In genomic region chr7:116441346-116441745, GRCm38 (mm10) we compare ENCODE assay signal across 10 mouse cellular contexts. TPM values are rescaled to one million over a fixed set of nuclear protein-coding genes. Genes with fewer than 3 reads are reported as not detected.
DNase-seq lines count a peak whose midpoint lies in the region; ATAC-seq and TF ChIP-seq lines count a peak whose summit lies in the region.
"Had no signal": no experiment of that assay in that cellular context is flagged by ENCODE, and none has a peak within 500 bp of the region (broad histone marks: within the 10 kb centered on the region; RNA-seq: fewer than 3 reads in every experiment).

No protein-coding gene starts in this region.

- DNase-seq in forebrain, postnatal 0 days, result no peak
- DNase-seq in liver, postnatal 0 days, result no peak
- no peak for DNase-seq in liver, embryonic 11.5 days (ENCODE audit: low spot score)
- no peak for DNase-seq in cerebellum, adult 2 months
- DNase-seq in thymus, postnatal 10 days (ENCODE audit: low spot score in 2 of 2), result no peak
- DNase-seq: layer of hippocampus, postnatal 36 days had no signal

- H3K27ac ChIP-seq in forebrain, embryonic 12.5 days, result no peak overlapping the region
- no peak overlapping the region for H3K27ac ChIP-seq in forebrain, postnatal 0 days (ENCODE audit: low read depth, low read length)
- no peak overlapping the region for H3K27ac ChIP-seq in liver, postnatal 0 days (ENCODE audit: low read depth)
- no peak overlapping the region for H3K27ac ChIP-seq in liver, embryonic 11.5 days (ENCODE audit: low read depth, low read length)
- H3K27ac ChIP-seq in intestine, embryonic 15.5 days, result no peak overlapping the region
- H3K27ac ChIP-seq in neural tube, embryonic 15.5 days (replicated peaks), result no peak overlapping the region
- no peak overlapping the region for H3K27ac ChIP-seq in cerebellum, adult 2 months (ENCODE audit: insufficient read depth, low read length)

- WGBS in forebrain, embryonic 12.5 days, result 80% methylated on average over 1 of the region's 1 CpGs
- whole genome bisulfite sequencing in forebrain, postnatal 0 days, result 68% methylated on average over 1 of the region's 1 CpGs
- WGBS in liver, postnatal 0 days (ENCODE audit: insufficient replicate concordance), result 77% methylated on average over 1 of the region's 1 CpGs
- WGBS in liver, embryonic 11.5 days, result 93% methylated on average over 1 of the region's 1 CpGs
- 48% methylated on average over 1 of the region's 1 CpGs for WGBS in intestine, embryonic 15.5 days
- 75% methylated on average over 1 of the region's 1 CpGs for WGBS in neural tube, embryonic 15.5 days
- WGBS in cerebellum, adult 2 months, result 49% methylated on average over 1 of the region's 1 CpGs

- TF ChIP-seq POLR2A in cerebellum, adult 2 months (IDR thresholded peaks at IDR 0.05; ENCODE audit: borderline replicate concordance, insufficient read depth, low read length), result no peak

- peak overlapping the region; percentile 73 for H3K4me2 ChIP-seq in forebrain, embryonic 12.5 days
- no peak overlapping the region for H3K4me2 ChIP-seq in forebrain, postnatal 0 days (ENCODE audit: low read depth)
- peak overlapping the region; percentile 73; the same call in 1 of the 2 replicates for H3K4me2 ChIP-seq in liver, postnatal 0 days (ENCODE audit: low read depth, low read length)
- no peak overlapping the region for H3K4me2 ChIP-seq in liver, embryonic 11.5 days
- H3K4me2 ChIP-seq in intestine, embryonic 15.5 days (replicated peaks), result peak overlapping the region; percentile 82
- peak overlapping the region; percentile 72; the same call in 1 of the 2 replicates for H3K4me2 ChIP-seq in neural tube, embryonic 15.5 days

- H3K9ac ChIP-seq in forebrain, embryonic 12.5 days, result no peak overlapping the region
- no peak overlapping the region for H3K9ac ChIP-seq in forebrain, postnatal 0 days
- no peak overlapping the region for H3K9ac ChIP-seq in liver, postnatal 0 days (replicated peaks)
- no peak overlapping the region for H3K9ac ChIP-seq in liver, embryonic 11.5 days (ENCODE audit: low read depth, low read length)
- H3K9ac ChIP-seq in intestine, embryonic 15.5 days, result no peak overlapping the region
- H3K9ac ChIP-seq in neural tube, embryonic 15.5 days (replicated peaks), result no peak overlapping the region

- H3K36me3 ChIP-seq in forebrain, embryonic 12.5 days (replicated peaks), result peaks cover 6% of the 10 kb centered on the region; the same call in 1 of the 2 replicates
- H3K36me3 ChIP-seq in forebrain, postnatal 0 days (ENCODE audit: insufficient read depth), result no peaks in the 10 kb centered on the region
- H3K36me3 ChIP-seq in liver, postnatal 0 days (replicated peaks; ENCODE audit: insufficient read depth, low read length), result no peaks in the 10 kb centered on the region
- no peaks in the 10 kb centered on the region for H3K36me3 ChIP-seq in liver, embryonic 11.5 days (ENCODE audit: control insufficient read depth, insufficient read depth, low read length)
- H3K36me3 ChIP-seq in intestine, embryonic 15.5 days, result no peaks in the 10 kb centered on the region
- H3K36me3 ChIP-seq in neural tube, embryonic 15.5 days, result peaks cover 5% of the 10 kb centered on the region; the same call in 1 of the 2 replicates

- no peaks in the 10 kb centered on the region for H3K27me3 ChIP-seq in forebrain, embryonic 12.5 days
- H3K27me3 ChIP-seq in forebrain, postnatal 0 days (ENCODE audit: insufficient read depth, low read length), result no peaks in the 10 kb centered on the region
- no peaks in the 10 kb centered on the region for H3K27me3 ChIP-seq in liver, postnatal 0 days (ENCODE audit: insufficient read depth, low read length)
- 0 out of 2 replicates have a peak, but pooled peaks cover 2% of the 10 kb centered on the region for H3K27me3 ChIP-seq in liver, embryonic 11.5 days (replicated peaks; ENCODE audit: control insufficient read depth, insufficient read depth, low read length)
- no peaks in the 10 kb centered on the region for H3K27me3 ChIP-seq in intestine, embryonic 15.5 days (replicated peaks)
- no peaks in the 10 kb centered on the region for H3K27me3 ChIP-seq in neural tube, embryonic 15.5 days (replicated peaks)
- H3K27me3 ChIP-seq in cerebellum, adult 2 months (ENCODE audit: control insufficient read depth, insufficient read depth, low read length), result no peaks in the 10 kb centered on the region
- H3K27me3 ChIP-seq: Patski had no signal

- no peak for TF ChIP-seq EP300 in liver, postnatal 0 days (IDR thresholded peaks at IDR 0.05; ENCODE audit: low read depth)

- H3K4me3 ChIP-seq in forebrain, embryonic 12.5 days (replicated peaks), result no peak overlapping the region
- H3K4me3 ChIP-seq in forebrain, postnatal 0 days (ENCODE audit: low read depth, low read length), result no peak overlapping the region
- no peak overlapping the region for H3K4me3 ChIP-seq in liver, postnatal 0 days (ENCODE audit: low read depth, low read length)
- H3K4me3 ChIP-seq in liver, embryonic 11.5 days (ENCODE audit: low read depth, low read length), result no peak overlapping the region
- H3K4me3 ChIP-seq in intestine, embryonic 15.5 days (replicated peaks), result no peak overlapping the region
- H3K4me3 ChIP-seq in neural tube, embryonic 15.5 days (replicated peaks), result no peak overlapping the region
- H3K4me3 ChIP-seq in cerebellum, adult 2 months (replicated peaks; ENCODE audit: insufficient read depth, low read depth, low read length), result no peak overlapping the region

- no peaks in the 10 kb centered on the region for H3K9me3 ChIP-seq in forebrain, embryonic 12.5 days
- H3K9me3 ChIP-seq in forebrain, postnatal 0 days (ENCODE audit: low read length), result no peaks in the 10 kb centered on the region
- no peaks in the 10 kb centered on the region for H3K9me3 ChIP-seq in liver, postnatal 0 days (ENCODE audit: low read length)
- no peaks in the 10 kb centered on the region for H3K9me3 ChIP-seq in liver, embryonic 11.5 days (ENCODE audit: control insufficient read depth, low read length)
- no peaks in the 10 kb centered on the region for H3K9me3 ChIP-seq in intestine, embryonic 15.5 days
- H3K9me3 ChIP-seq in neural tube, embryonic 15.5 days (replicated peaks), result no peaks in the 10 kb centered on the region

- TF ChIP-seq CTCF in forebrain, postnatal 0 days (IDR thresholded peaks at IDR 0.05; ENCODE audit: low read depth), result no peak
- no peak for TF ChIP-seq CTCF in liver, postnatal 0 days (IDR thresholded peaks at IDR 0.05; ENCODE audit: low read depth)
- TF ChIP-seq CTCF in cerebellum, adult 2 months (IDR thresholded peaks at IDR 0.05; ENCODE audit: borderline replicate concordance, insufficient read depth, low read depth, low read length), result no peak

- H3K4me1 ChIP-seq in forebrain, embryonic 12.5 days, result peaks cover 29% of the 10 kb centered on the region
- H3K4me1 ChIP-seq in forebrain, postnatal 0 days (ENCODE audit: insufficient read depth), result peaks cover 10% of the 10 kb centered on the region; the same call in 1 of the 2 replicates
- H3K4me1 ChIP-seq in liver, postnatal 0 days (ENCODE audit: insufficient read depth), result peaks cover 27% of the 10 kb centered on the region
- H3K4me1 ChIP-seq in liver, embryonic 11.5 days (replicated peaks; ENCODE audit: control insufficient read depth, insufficient read depth, low read length), result peaks cover 11% of the 10 kb centered on the region; the same call in 1 of the 2 replicates
- H3K4me1 ChIP-seq in intestine, embryonic 15.5 days (replicated peaks), result peaks cover 8% of the 10 kb centered on the region; the same call in 1 of the 2 replicates
- H3K4me1 ChIP-seq in neural tube, embryonic 15.5 days, result peaks cover 35% of the 10 kb centered on the region
- no peaks in the 10 kb centered on the region; the same call in 1 of the 2 replicates for H3K4me1 ChIP-seq in cerebellum, adult 2 months (ENCODE audit: control insufficient read depth, insufficient read depth, low read length)

- ATAC-seq in forebrain, embryonic 12.5 days (ENCODE audit: low FRiP score), result no peak
- ATAC-seq in forebrain, postnatal 0 days, result no peak
- no peak for ATAC-seq in liver, postnatal 0 days
- ATAC-seq in liver, embryonic 11.5 days (replicated peaks; ENCODE audit: low FRiP score), result no peak
- ATAC-seq in intestine, embryonic 15.5 days, result no peak
- ATAC-seq in neural tube, embryonic 15.5 days (ENCODE audit: low FRiP score), result no peak
- ATAC-seq: Patski had no signal

RNA-seq across cellular contexts. Expression of gene Pik3c2a, which starts 1.9 kb away (rescaled TPM):
- 26.6 and 32.4 TPM in 2 replicates for polyA plus RNA-seq in forebrain, embryonic 12.5 days (2016; fragmentation: Nextera tagmentation; extraction: Ambion mirVana)
- total RNA-seq in forebrain, postnatal 0 days (2014; rRNA removed), result 29.9 and 31.5 TPM in 2 replicates
- 2.2 and 5.3 TPM in 2 replicates for polyA plus RNA-seq in forebrain, postnatal 0 days (2015; fragmentation: Nextera tagmentation; extraction: Ambion mirVana)
- 4.1 and 4.8 TPM in 2 replicates for polyA plus RNA-seq in liver, postnatal 0 days (2015; fragmentation: Nextera tagmentation; extraction: Ambion mirVana)
- 14.9 and 16.8 TPM in 2 replicates for polyA plus RNA-seq in liver, embryonic 11.5 days (2014; fragmentation: Nextera tagmentation; extraction: Ambion mirVana)
- polyA plus RNA-seq in intestine, embryonic 15.5 days (2015; fragmentation: Nextera tagmentation; extraction: Ambion mirVana), result 22.3 and 24.5 TPM in 2 replicates
- polyA plus RNA-seq in neural tube, embryonic 15.5 days (2015; fragmentation: Nextera tagmentation; extraction: Ambion mirVana), result 16.4 and 17.2 TPM in 2 replicates
- polyA plus RNA-seq in cerebellum, adult 2 months (2012; rRNA removed), result 19.6 and 20.0 TPM in 2 replicates

Comparison
In these comparisons a context has a peak if more than half of its experiments do, and no peak if none do; other contexts are left out.
1. H3K4me2 ChIP-seq: peak in forebrain, embryonic 12.5 days (single experiment), liver, postnatal 0 days (single experiment), intestine, embryonic 15.5 days (single experiment) and neural tube, embryonic 15.5 days (single experiment); none in forebrain, postnatal 0 days (single experiment) and liver, embryonic 11.5 days (single experiment).